Mouse (Mus musculus) bone marrow, adult 2 months (tissue): ENCODE results near the gene Atpaf2. TPM values are rescaled to one million over a fixed set of nuclear protein-coding genes. Genes with fewer than 3 reads are reported as not detected.
A peak's percentile ranks its signal among the peaks of the same experiment; 100 is the strongest.
"Not testable (repeated sequence)": the region's sequence is repeated elsewhere in the genome, so short reads cannot be mapped to it uniquely, and the experiment has no call there.

Source experiments
- H3K27ac ChIP-seq: fragments of 200-500 bp; 2 replicates; pipeline ENCODE4 v1.5.1; 2012; ENCODE audit warnings: low read depth, mild to moderate bottlenecking, control low read depth, inconsistent platforms, low read length; ENCODE audit not compliant: control insufficient read depth, poor library complexity, insufficient read depth
- H3K4me1 ChIP-seq: fragments of 200-500 bp; 2 replicates; pipeline ENCODE4 v1.6.1; 2011; ENCODE audit warnings: low read length; ENCODE audit not compliant: control insufficient read depth, insufficient read depth
- H3K4me3 ChIP-seq: fragments of 200-500 bp; replicated peaks from 2 replicates; pipeline ENCODE3; 2011; ENCODE audit warnings: mild to moderate bottlenecking, low read depth, low read length, control low read depth; ENCODE audit not compliant: control insufficient read depth
- CTCF ChIP-seq: fragments of 200-500 bp; IDR thresholded peaks from 2 replicates; pipeline ENCODE4 v1.5.1; 2011; ENCODE audit warnings: low read length, control low read depth; ENCODE audit not compliant: control insufficient read depth, insufficient read depth
- POLR2A ChIP-seq: fragments of 200-500 bp; IDR thresholded peaks from 2 replicates; pipeline ENCODE4 v1.6.1; 2011; ENCODE audit warnings: low read depth, mild to moderate bottlenecking, control low read depth, low read length, borderline replicate concordance; ENCODE audit not compliant: control insufficient read depth
- WGBS: fragments of 180-500 bp; shearing (Covaris S2); methylation state at CpG from one replicate; pipeline ENCODE4 v1.1.7; 2018; 5-methylcytosine and 5-hydroxymethylcytosine counted together
- polyA plus RNA-seq: library from polyadenylated mRNA; stranded (reverse); fragments of >200 nt; gene quantifications from 2 replicates; pipeline ENCODE4 v1.2.4, GENCODE M21; 2011; ENCODE audit warnings: low replicate concordance; ENCODE audit not compliant: missing spikeins, insufficient read depth, insufficient read length

Atpaf2 gene
- 16.2 and 23.5 TPM in 2 replicates for polyA plus RNA-seq

GRCm38 (mm10) chr11:60417717-60418472 lies at the start of gene Atpaf2:
Atpaf2 (minus strand) TSS chr11:60418457.
- H3K27ac ChIP-seq: peak within 1 kb of the TSS; percentile 53
- H3K4me3 ChIP-seq: peak within 1 kb of the TSS; percentile 96
- TF ChIP-seq POLR2A (no peak), CTCF (no peak)
- peaks cover 5% of the 10 kb centered on the region for H3K4me1 ChIP-seq
- WGBS: under 1% methylated on average over 39 of the region's 39 CpGs

DNA sequence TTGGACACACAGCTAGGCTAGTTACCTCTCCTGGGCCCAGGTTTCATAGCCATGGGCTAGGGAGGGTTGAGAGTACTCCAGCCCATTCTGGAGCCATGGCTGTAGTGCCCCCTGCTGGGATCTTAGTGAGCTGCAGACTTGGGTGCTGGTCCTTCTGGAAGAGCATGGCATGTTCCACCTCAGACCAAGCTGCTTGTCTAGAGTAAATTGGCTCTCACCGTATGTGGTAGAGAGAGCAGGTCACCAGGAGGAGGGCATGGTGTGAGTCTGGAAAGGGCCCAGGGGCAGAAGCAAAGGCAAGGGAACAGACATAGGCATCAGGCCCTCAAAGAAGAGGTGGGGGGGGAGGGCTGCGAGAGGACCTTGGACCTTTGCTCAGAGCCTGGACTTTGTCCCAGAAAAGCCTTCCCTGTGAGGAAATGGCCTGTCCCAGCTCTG lies 47.7 kb upstream of the Atpaf2 start:
- TF ChIP-seq CTCF (peak; percentile 63), POLR2A (no peak)
- 84% methylated on average over 2 of the region's 2 CpGs for WGBS
- Histone ChIP-seq H3K4me3 (no peak overlapping the region), H3K4me1 (no peaks in the 10 kb centered on the region), H3K27ac (no peak overlapping the region)

DNA sequence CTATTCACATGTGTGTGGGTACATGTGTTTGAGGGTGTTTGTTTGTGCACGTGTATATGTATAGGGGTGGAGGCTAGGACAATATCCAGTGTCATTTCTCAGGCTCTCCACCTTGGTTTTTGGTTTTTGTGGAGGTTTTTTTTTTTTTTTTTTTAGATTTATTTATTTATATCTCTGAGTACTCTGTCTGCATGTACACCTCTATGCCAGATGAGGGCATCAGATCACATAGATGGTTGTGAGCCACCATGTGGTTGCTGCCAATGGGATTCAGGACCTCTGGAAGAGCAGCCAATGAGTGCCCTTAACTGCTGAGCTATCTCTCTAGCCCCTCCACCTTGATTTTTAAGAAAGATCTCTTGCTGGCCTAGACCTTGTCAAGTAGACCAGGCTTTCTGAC lies 39.7 kb upstream of the Atpaf2 start:
- Histone ChIP-seq H3K4me1 (peaks cover 3% of the 10 kb centered on the region; the same call in 1 of the 2 replicates), H3K4me3 (no peak overlapping the region), H3K27ac (no peak overlapping the region)
- WGBS: 85% methylated on average over 1 of the region's 1 CpGs
- TF ChIP-seq POLR2A (no peak), CTCF (no peak)

DNA sequence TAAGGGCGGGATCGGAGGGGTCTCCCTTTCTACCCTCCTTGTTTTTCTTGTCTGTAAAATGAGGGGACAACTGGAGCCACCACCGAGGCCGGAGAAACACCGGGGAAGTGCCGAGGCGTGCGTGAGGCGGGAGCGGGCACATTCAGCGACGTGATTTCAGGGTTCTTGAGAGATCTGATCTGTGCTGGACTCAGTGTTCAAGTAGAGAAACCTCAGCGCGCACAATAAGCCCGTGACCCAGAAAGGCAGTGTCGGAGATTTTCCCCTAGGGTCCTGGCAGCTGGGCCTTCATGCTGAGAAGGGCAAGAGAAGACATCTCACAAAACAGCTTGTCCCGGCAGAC lies 36.5 kb upstream of the Atpaf2 start:
- no peak overlapping the region; the same call in 1 of the 2 replicates for H3K27ac ChIP-seq
- under 1% methylated on average over 17 of the region's 17 CpGs for WGBS
- TF ChIP-seq CTCF (no peak), POLR2A (no peak)
- H3K4me3 ChIP-seq: peak overlapping the region; percentile 71
- peaks cover 3% of the 10 kb centered on the region; the same call in 1 of the 2 replicates for H3K4me1 ChIP-seq

DNA sequence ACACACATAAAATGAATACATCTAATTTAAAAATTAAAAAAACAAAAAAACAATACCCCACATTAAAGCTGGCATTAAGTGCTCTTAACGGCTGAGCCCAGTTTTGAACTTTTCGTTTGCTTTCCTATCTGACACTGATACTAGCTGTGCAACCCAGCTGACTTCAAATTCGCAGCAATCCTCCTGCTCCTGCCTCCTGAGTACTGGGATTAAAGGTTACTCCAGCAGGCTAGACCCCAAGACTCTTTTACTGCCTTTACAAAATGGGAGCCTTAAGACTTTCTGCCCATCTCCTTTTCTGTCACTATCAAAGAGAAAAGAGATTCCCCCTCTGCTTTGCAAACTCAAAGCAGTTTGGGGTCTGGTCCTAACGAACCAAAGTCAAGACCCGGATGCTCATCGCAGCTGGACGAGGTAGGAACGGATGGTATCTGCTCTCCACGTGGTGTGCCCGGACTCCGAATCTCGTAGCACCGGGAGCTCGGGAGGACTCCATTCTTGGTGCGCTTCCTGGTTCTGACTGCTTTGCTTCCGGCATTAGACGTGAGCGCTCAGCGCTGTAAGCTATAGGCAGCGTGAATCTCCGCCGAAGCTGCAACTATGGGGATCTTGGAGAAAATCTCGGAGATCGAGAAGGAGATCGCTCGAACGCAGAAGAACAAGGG lies 36.0 kb upstream of the Atpaf2 start, which contains the start of gene Drg2:
Drg2 (plus strand) TSS at position 512 of the 665 bp plus-strand sequence.
- TF ChIP-seq CTCF (no peak; the same call in 1 of the 2 replicates), POLR2A (peak; percentile 41; the same call in 1 of the 2 replicates)
- no peak within 1 kb of the TSS; the same call in 1 of the 2 replicates for H3K27ac ChIP-seq
- peak within 1 kb of the TSS; percentile 71 for H3K4me3 ChIP-seq
- WGBS: 5% methylated on average over 27 of the region's 27 CpGs
- H3K4me1 ChIP-seq: peaks cover 3% of the 10 kb centered on the region; the same call in 1 of the 2 replicates

- Histone ChIP-seq H3K4me3 (no peak overlapping the region), H3K4me1 (no peaks in the 10 kb centered on the region), H3K27ac (no peak overlapping the region)
- no peak for TF ChIP-seq POLR2A
- TF ChIP-seq CTCF: no peak
- 84% methylated on average over 4 of the region's 4 CpGs for WGBS
These were observed 25.8 kb upstream of the Atpaf2 start for GRCm38 (mm10) chr11:60444007-60444406.

DNA sequence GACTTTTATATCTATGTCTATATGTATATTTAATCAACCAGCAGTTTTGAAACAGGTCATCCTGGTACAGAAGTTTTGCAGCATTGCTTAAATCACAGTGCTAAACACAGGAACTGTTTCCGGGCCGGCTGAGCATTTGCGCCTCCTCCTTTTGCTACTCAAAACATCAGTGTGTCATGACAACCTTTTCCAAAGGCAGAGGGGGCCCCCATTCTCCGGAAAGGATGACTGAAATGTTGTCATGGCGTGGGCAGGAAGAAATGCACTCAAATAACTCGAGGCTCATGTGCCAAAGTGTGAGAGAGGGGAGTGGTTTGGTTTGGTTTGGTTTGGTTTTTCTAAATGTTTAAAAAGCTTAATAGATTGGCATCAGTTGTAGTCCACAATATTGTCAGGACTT lies 24.6 kb upstream of the Atpaf2 start:
- Histone ChIP-seq H3K27ac (no peak overlapping the region), H3K4me3 (no peak overlapping the region), H3K4me1 (no peaks in the 10 kb centered on the region)
- WGBS: 80% methylated on average over 6 of the region's 6 CpGs
- TF ChIP-seq POLR2A: no peak
- TF ChIP-seq CTCF: no peak

DNA sequence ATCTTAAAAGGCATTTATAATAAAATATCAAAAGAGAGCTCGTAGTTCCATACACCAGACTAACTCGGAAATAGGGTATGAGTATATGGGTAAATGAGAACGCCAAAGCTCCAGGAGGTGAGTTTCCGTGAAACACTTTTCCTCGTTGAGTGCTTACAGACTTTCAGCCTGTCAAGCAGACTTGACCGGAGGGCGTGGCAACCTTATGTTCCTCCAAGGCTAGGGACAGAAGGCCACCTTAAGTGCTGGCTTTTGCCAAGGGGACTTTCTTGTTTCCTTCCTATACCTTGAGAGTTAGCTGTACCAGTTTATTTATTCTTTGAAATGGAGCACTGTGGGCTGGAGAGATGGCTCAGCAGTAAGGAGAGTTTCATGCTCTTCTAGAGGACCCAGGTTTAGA lies 21.9 kb upstream of the Atpaf2 start:
- no peak for TF ChIP-seq POLR2A
- TF ChIP-seq CTCF: no peak
- H3K4me1 ChIP-seq: no peaks in the 10 kb centered on the region
- H3K27ac ChIP-seq: no peak overlapping the region
- 86% methylated on average over 7 of the region's 7 CpGs for WGBS
- H3K4me3 ChIP-seq: no peak overlapping the region

DNA sequence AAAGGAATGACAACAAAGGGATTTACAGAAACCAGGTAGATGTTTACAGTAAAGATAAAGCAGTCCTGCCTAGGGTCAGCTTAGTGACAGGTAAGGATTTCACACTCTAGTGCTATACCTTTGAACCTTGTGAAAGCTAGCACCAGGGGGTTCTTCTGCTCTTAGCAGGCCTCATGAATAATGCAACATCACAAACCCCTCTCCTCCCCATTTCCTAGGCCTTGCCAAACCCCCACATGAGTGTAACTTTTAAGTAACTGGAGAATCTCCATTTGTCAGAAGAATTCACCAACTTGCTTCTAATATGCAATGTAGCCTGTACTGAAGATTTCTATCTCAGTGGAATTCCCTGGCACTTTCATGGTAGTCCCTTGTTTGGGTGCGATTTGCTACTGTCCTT lies 21.4 kb upstream of the Atpaf2 start:
- H3K4me3 ChIP-seq, H3K27ac ChIP-seq, H3K4me1 ChIP-seq: not testable (repeated sequence)
- 78% methylated on average over 1 of the region's 1 CpGs for WGBS
